Mouse (Mus musculus): ENCODE measurements around the gene Rasa3.

Rasa3 gene

DNA sequence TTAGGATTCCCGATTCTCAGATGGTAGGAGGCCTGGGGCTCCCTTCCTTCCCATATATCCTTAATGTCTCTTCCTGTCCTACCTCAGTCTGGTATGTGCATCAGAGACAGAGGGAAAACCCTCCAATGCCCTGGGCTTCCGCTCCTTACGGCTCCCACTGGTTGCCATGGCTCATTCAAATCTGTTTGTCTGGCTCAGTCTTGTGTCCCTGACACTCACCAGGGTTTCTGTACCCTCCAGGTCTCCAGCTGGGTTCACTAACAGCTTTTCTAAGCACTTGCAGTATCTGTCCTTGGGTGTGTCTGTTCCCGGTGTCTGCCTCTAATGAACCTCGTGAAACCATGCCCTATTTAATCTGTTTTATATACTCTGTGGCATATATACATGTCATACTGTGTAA lies 135.9 kb downstream of the Rasa3 start:
- no peak for DNase-seq

DNA sequence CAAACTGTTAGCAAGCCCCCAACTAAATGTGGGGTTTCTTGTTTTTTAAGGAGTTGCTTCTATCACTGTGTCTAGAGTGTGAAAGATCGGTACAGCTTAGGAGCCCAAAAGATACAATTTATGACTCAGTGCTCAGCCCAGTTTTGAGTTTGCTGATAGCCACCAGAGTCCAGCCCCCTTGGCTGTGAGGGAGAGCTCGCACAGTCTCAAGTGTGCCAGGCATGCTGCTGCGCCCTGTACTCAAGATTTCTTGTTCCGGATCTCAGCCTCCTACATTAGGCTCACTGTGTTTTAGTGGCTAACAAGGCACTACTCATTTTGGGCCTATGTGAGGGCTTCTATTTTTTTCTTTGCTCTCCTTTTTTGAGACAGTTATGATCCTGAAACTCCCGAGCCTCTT lies 137.3 kb downstream of the Rasa3 start:
- peak; percentile 61 for DNase-seq

DNA sequence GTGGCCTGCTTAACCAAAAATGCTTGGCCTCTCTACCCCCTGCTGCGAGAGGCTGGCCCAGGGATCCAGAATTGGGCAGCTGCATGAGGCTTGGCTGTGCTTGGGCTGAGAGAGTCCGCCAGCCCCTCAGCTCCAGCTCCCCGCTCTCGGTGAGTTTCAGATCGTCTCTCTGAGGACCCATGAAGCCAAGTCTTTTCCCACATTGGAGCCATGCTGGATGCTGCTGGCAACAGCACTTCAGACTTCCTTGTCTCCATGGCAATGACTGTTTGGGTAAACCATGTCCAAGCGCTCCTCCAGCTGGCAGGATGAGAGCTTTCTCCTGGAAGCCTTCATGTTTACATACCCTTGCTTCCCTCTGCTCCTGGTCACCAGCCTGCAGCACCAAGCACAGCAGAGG lies 138.6 kb downstream of the Rasa3 start:
- DNase-seq: peak; percentile 95

DNA sequence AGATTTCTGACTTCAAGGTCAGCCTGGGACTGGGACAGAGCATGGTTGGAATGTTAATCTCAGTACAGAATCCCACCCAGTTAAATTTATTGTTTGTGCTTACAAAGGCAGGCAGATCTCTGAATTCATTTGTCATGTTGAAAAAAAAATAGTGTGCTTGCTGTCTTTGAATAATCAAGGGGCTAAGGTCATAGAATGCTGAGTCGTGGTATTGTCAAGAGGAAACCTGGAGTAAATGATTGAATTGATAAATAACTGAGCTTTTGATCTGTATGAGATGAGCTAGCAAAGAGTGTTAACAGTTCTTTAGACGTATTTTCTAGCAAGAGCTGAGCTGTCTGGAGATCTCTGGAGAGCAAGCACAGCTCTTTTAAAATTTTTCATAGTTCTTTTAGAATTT lies 140.3 kb downstream of the Rasa3 start:
- DNase-seq: no peak

DNA sequence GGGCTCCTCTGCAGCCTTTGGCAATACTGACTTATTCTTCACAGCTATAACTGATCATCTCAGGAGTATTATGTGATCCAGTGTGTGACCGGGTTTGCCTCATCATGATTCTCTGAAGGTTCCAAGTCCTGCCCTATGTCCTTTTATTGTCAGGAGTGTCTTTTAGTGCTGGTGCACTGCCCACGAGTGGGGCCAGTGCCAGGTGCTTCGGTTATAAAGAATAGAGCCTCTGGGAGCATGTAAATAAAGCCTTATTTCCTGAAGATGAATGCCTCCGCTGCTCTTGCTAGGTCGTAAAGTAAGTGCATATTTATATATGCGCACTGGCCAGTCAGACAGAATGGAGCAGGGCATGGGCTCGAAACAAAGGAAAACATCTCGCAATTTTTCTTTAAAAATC lies 144.3 kb downstream of the Rasa3 start:
- peak; percentile 47 for DNase-seq

DNA sequence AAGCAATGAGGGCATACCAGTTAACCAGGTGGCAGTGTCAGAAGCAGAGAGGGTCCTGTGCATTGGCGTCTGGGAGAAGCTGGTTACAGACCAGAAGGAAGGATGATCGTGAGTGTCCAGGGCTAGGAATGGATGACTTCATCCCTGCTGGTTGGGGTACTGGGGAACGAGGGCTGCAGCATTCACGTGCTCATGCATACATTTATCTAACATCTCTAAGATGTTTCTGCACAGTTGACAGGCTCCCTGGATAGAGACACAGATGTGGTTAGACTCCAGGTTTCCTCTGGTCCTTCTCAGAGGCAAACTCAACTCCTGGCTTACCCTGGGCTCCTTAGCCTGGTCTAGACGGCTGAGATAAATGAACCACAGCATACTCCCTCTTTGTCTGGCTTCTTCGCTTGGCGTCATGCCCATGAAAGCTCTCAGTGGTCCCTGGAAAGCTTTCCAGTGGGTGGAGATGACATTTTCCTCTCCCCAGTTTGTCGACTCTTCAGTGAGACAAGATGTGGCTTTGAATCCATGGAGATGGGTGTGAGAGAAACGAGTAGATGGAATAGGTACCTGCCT lies 145.7 kb downstream of the Rasa3 start:
- no peak for DNase-seq

DNA sequence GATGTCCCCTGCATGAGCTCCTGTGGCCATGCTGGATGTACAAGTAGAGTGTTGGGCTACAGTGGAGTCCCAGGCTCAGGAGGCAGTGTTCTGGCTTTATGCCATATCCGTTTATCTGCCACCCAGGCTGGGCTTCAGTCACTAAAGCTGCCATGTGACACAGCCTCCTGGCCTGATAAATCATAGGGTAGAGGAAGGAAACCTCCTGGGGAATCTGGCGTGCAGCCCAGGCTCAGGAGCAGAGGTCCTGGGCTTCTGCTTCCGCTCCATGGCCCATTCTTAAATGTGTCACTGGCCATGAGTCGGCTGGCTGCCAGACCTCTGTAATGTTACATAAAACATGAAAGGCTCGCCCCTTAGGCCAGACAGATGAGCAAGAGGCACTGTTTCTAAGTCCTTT lies 146.5 kb downstream of the Rasa3 start:
- peak; percentile 96 for DNase-seq

DNA sequence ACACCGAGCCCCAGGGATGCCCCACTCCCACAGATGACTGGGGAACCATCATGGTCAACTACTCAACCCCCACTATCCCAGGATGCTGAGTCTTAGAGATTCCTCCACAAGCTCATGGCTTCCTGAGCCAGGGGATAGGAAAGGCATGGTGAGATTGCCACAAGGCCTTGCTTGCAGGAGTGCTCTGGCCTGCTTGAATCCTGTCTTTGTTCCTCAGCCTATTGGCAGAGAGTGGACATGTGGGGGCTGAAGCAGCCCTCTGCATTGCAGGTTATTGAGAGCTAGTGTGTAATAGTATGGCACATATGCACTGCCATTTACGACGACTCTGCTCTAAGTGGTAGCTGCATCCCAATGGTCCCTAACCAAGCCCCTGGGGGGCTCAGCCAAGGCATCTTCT lies 147.0 kb downstream of the Rasa3 start:
- DNase-seq: no peak

DNA sequence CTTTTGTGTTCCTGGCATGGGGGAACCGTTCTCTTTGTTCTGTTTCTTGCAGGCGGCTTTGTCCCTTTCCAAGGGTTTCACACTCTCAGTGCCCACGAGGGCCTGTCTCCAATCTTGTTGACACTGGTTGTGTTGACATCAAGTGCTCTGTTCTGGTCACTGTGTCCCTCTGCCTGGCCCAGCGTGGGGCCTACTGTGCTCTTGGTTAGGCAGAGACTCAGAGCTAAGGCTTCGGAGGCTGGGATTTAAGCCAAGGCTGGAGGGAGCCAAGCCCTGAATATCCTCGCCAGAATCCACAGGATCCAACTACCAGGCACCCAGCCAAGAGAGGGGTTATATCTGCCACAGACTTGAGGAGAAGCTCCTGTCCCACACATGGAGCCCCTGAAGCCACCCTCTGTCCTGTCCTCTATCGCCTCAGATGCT lies 147.5 kb downstream of the Rasa3 start:
- DNase-seq: peak; percentile 90

DNA sequence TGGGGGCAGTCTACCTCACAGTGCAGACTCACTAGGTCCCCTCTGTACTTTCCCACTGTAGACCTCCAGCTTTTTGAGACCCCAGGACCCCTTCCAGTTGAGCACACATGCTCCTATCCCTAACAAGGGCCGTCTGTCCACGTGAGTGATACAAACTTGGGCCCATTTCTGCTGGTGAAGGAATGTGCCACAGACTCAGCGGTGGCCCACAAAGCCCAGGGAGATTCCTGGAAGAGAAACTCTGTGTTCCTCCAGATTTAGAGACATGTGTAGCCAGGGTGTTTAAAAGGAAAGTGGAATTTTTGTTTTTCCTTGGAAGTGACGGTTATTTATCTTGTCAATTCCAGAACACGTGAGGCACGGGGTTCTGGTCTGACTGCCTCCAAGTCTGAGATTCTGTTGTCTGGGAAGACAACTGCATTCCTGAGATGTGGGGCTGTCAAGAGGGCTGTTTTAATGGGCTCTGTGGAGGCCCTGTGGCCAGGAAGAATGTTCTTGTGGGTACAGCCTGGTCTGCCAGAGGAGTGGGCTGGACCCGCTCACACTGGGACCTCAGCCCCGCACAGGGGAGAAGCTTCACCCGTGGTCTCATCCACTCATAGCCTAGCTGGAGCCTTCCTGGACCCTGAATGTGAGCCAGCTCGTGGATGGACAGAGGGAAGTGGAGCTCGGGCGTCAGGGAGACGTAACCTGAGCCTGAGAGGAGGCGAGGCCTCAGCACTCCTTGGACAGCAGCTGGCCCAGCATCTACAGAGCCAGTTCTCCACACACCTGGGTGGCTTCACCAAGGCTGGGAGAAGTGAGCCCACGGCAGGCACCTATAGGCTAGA lies 148.2 kb downstream of the Rasa3 start:
- peak; percentile 35 for DNase-seq

DNA sequence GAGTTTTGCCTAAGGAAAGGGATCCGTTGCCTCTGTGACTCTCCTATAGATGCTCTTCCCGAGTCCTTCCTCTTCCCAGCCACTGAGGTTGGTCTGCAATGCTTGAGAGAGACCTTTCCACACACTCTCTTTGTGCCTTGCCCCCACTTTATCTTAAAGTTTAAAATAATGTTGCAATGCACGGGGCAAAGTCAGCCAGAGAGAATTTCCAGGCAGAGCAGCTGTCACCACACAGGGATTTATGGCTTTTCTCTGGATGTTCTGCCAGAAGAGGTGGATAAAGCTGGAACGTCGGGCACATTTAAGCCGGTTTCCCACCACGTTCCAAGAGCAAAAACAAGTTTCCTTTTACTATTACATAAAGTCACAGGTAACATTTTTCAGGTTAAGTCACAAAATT lies 156.0 kb downstream of the Rasa3 start:
- no peak for DNase-seq

DNA sequence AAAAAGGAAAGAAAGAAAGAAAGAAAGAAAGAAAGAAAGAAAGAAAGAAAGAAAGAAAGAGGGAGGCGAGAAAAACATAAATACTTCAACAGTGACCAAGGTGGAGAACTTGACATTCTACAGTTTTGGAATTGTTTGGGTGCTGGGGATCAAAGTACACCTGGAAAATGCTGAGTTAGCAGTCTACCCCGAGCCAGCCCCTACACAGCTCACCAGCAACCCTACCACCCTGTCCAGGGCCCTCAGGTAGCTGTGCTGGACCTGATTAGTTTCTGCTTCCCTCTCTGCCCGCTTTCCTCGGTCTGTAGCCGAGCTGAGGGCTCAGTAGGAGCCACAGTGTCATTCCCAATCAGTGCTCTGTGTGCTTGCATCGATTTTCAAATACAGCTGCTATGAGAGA lies 157.1 kb downstream of the Rasa3 start:
- DNase-seq: no peak

DNA sequence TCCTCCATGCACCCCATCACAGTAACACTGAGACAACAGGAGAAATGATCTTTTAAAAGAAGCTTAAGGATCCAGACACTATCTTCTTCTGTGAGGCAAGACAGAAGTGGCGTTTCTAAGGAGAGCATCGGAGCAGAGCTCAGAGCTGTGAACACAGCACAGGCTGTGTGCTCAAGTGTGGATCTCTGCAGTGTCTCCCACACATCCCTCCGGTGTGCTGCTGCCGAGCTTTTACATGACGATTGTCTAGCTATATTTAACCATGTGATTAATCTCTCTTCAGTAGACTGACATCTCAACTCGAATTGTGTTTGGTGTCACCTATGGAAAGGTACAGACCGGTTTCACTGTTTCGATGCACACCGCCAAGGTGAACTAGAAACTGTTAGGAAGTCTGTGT lies 157.9 kb downstream of the Rasa3 start:
- DNase-seq: no peak

DNA sequence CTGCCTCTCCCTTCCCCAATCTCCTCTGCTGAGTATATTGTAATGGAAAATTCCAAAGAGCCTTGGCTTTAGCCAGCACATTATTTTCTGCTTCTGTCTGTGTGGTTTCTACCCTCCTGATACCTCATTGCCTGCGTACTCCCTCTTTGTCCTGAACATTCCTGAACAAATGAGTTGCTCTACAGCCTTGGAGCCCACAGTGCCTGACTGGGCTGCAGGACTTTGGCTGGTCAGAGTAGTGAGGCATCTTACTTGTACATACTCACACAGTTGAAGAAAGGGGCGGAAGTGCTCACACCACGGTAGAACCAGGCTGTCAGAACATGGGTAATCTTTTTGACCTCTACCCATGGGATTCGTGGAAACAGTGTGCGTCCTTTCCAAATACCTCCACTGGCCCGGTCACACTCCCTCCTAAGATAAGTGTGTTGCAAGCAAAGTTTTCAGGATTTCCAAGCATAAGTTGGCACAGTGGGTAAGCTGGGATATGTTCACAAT lies 160.1 kb downstream of the Rasa3 start:
- no peak for DNase-seq
